ENCODE assay signal across 10 mouse cellular contexts in the genomic region with DNA sequence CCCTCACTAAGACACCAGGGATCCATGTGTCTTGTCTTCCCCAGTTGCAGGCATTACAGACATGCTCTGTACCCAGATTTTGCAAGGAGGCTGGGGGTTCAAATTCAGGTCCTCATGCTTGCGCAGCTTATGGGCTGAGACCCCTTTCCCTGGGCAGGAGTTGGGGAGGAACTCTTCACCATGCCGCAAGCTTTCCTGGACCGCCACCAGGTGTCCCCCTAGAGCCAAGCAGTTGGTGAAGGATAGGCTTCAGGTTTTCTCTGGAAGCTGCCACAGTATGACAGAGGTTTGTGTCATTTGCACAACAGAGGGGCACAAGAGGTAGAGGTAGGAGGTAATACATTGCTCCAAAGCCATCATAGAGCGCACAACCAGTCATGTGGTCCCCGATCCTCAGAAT. TPM values are rescaled to one million over a fixed set of nuclear protein-coding genes. Genes with fewer than 3 reads are reported as not detected.
DNase-seq lines count a peak whose midpoint lies in the region; ATAC-seq lines count a peak whose summit lies in the region.
"Had no signal": no experiment of that assay in that cellular context is flagged by ENCODE, and none has a peak within 500 bp of the region (broad histone marks: within the 10 kb centered on the region; RNA-seq: fewer than 3 reads in every experiment).

No protein-coding gene starts in this region.

- H3K27ac ChIP-seq in hindbrain, embryonic 10.5 days, result no peak overlapping the region
- H3K27ac ChIP-seq in hindbrain, embryonic 13.5 days, result no peak overlapping the region
- H3K27ac ChIP-seq: macrophage had no signal

- no peak for ATAC-seq in hindbrain, embryonic 13.5 days (ENCODE audit: low FRiP score)
- ATAC-seq in erythroid progenitor cell, adult 5-6 weeks (replicated peaks; ENCODE audit: low FRiP score, poor library complexity, severe bottlenecking), result no peak

- no peak overlapping the region for H3K4me3 ChIP-seq in hindbrain, embryonic 10.5 days
- H3K4me3 ChIP-seq in hindbrain, embryonic 13.5 days, result no peak overlapping the region

- H3K36me3 ChIP-seq in hindbrain, embryonic 10.5 days, result no peaks in the 10 kb centered on the region
- no peaks in the 10 kb centered on the region for H3K36me3 ChIP-seq in hindbrain, embryonic 13.5 days

- H3K4me2 ChIP-seq in hindbrain, embryonic 13.5 days, result no peak overlapping the region

- no peaks in the 10 kb centered on the region for H3K27me3 ChIP-seq in hindbrain, embryonic 10.5 days (ENCODE audit: insufficient read depth, poor library complexity, severe bottlenecking)
- H3K27me3 ChIP-seq in hindbrain, embryonic 13.5 days, result peaks cover 3% of the 10 kb centered on the region; the same call in 1 of the 2 replicates

- 44% methylated on average over 5 of the region's 5 CpGs for WGBS in hindbrain, embryonic 10.5 days
- WGBS in hindbrain, embryonic 13.5 days, result 37% methylated on average over 5 of the region's 5 CpGs

- no peaks in the 10 kb centered on the region for H3K9me3 ChIP-seq in hindbrain, embryonic 10.5 days
- no peaks in the 10 kb centered on the region for H3K9me3 ChIP-seq in hindbrain, embryonic 13.5 days

- H3K4me1 ChIP-seq in hindbrain, embryonic 10.5 days (replicated peaks), result 0 out of 2 replicates have a peak, but pooled peaks cover 3% of the 10 kb centered on the region
- H3K4me1 ChIP-seq in hindbrain, embryonic 13.5 days (replicated peaks), result no peaks in the 10 kb centered on the region

- DNase-seq in hindbrain, embryonic 10.5 days (ENCODE audit: low spot score), result peak; percentile 67
- peak; percentile 63 for DNase-seq in right cerebral cortex, postnatal 14 days
- no peak for DNase-seq in right cerebral cortex, postnatal 36 days (ENCODE audit: low spot score in 2 of 2)
- peak; percentile 61 for DNase-seq in embryo, embryonic 10 days (ENCODE audit: low spot score)
- DNase-seq in mesoderm, embryonic 11.5 days (ENCODE audit: low read depth, low spot score), result peak; percentile 56
- no peak for DNase-seq in yolk sac, embryonic 10.5 days (ENCODE audit: low spot score)

- H3K9ac ChIP-seq in hindbrain, embryonic 13.5 days, result no peak overlapping the region

RNA-seq across cellular contexts. Expression of gene Piwil1, which starts 28.3 kb away (rescaled TPM):
- polyA plus RNA-seq in hindbrain, embryonic 10.5 days (2016; fragmentation: Nextera tagmentation; extraction: Ambion mirVana), result 0.14 TPM in 1 of 2 replicates, not detected in the other
- 0.18 and 0.19 TPM in 2 replicates for polyA plus RNA-seq in hindbrain, embryonic 13.5 days (2015; fragmentation: Nextera tagmentation; extraction: Ambion mirVana)
- total RNA-seq in erythroid progenitor cell, adult 5-6 weeks (2015; ENCODE audit: low replicate concordance), result not detected in 2 replicates
- not detected in 2 replicates for total RNA-seq in erythroid progenitor cell, adult 5-6 weeks (2017; ENCODE audit: low replicate concordance)
- polyA plus RNA-seq: heart, embryonic 16.5 days; macrophage had no signal

Comparison
In these comparisons a context has a peak if more than half of its experiments do, and no peak if none do; other contexts are left out.
1. DNase-seq: peak in hindbrain, embryonic 10.5 days (single experiment), right cerebral cortex, postnatal 14 days (single experiment), embryo, embryonic 10 days (single experiment) and mesoderm, embryonic 11.5 days (single experiment); none in right cerebral cortex, postnatal 36 days (0 of 2) and yolk sac, embryonic 10.5 days (single experiment).